Mouse (Mus musculus) brain, embryonic 14.5 days (tissue): ENCODE data around the gene Gas6.

Experiments
- CTCF ChIP-seq: fragments of 200-500 bp; IDR thresholded peaks from 2 replicates; pipeline ENCODE4 v1.5.1; 2012; ENCODE audit warnings: inconsistent platforms, mild to moderate bottlenecking, moderate library complexity, borderline replicate concordance; ENCODE audit not compliant: insufficient read depth, insufficient read length; ENCODE audit errors: extremely low read depth
- POLR2A ChIP-seq: fragments of 200-500 bp; IDR thresholded peaks from 2 replicates; pipeline ENCODE4 v1.6.1; 2012; ENCODE audit warnings: mild to moderate bottlenecking, inconsistent platforms, borderline replicate concordance; ENCODE audit not compliant: poor library complexity, insufficient read depth, insufficient read length, severe bottlenecking; ENCODE audit errors: extremely low read depth

GRCm38 (mm10) chr8:13516011-13516442 lies 21.7 kb upstream of the Gas6 start:
- TF ChIP-seq POLR2A (no peak), CTCF (no peak)
